Mouse (Mus musculus) ES-Bruce4 (cell line): ENCODE results near the gene Magi1.

Source experiments
- CTCF ChIP-seq: IDR thresholded peaks from one replicate; pipeline ENCODE4 v1.8.1; 2011; ENCODE audit warnings: low read depth, low read length
- POLR2A ChIP-seq: IDR thresholded peaks from one replicate; pipeline ENCODE4 v1.8.1; 2011; ENCODE audit warnings: low read length; ENCODE audit not compliant: insufficient read depth

GRCm38 (mm10) chr6:94259981-94260380 is 23.7 kb downstream of the Magi1 start:
- TF ChIP-seq POLR2A (no peak), CTCF (no peak)
